Mouse (Mus musculus) megakaryocyte-erythroid progenitor cell, adult 5-6 weeks (primary cell): Measurements from ENCODE around the gene Jph3. TPM values are rescaled to one million over a fixed set of nuclear protein-coding genes. Genes with fewer than 3 reads are reported as not detected.

ENCODE experiments used
- ATAC-seq: replicated peaks from 2 replicates; pipeline ENCODE4 v1.8.0; 2016; ENCODE audit warnings: mild to moderate bottlenecking, inconsistent platforms; ENCODE audit not compliant: severe bottlenecking, poor library complexity, low FRiP score, low TSS enrichment
- total RNA-seq, 2 experiments: library from RNA; stranded (forward) in 1 of 2; stranded (reverse) in 1 of 2; fragments of 200-1000, 215-1000 nt in 1 of 2; fragments of >200 nt in 1 of 2; fragmentation: Nextera tagmentation in 1 of 2; gene quantifications; 2 replicates each; pipeline ENCODE4 v1.2.3; 2014 to 2017

Gene Jph3
- total RNA-seq (2014; fragmentation: Nextera tagmentation) (not detected in 2 replicates), total RNA-seq (2017) (0.04 and 0.14 TPM in 2 replicates)

- ATAC-seq: no peak
These were observed at the start of gene Jph3 for GRCm38 (mm10) chr8:121729323-121729722. Gene Jph3, plus strand, starts transcription at chr8:121729623.

GRCm38 (mm10) chr8:121680896-121681295 lies 48.5 kb upstream of the Jph3 start:
- no peak for ATAC-seq

GRCm38 (mm10) chr8:121681457-121681856 lies 48.0 kb upstream of the Jph3 start:
- no peak for ATAC-seq

- ATAC-seq: no peak
These were observed 46.2 kb upstream of the Jph3 start for GRCm38 (mm10) chr8:121683083-121683832.

- ATAC-seq: no peak
These were observed 44.0 kb upstream of the Jph3 start for GRCm38 (mm10) chr8:121685419-121685818.

GRCm38 (mm10) chr8:121687455-121688161 lies 41.8 kb upstream of the Jph3 start:
- ATAC-seq: no peak

GRCm38 (mm10) chr8:121688496-121688895 lies 40.9 kb upstream of the Jph3 start:
- no peak for ATAC-seq

- ATAC-seq: peak; percentile 66
These were observed 35.0 kb upstream of the Jph3 start for GRCm38 (mm10) chr8:121694453-121694852.

- ATAC-seq: no peak
These were observed 33.7 kb upstream of the Jph3 start for GRCm38 (mm10) chr8:121695585-121696184.

GRCm38 (mm10) chr8:121697735-121698614 lies 31.4 kb upstream of the Jph3 start:
- no peak for ATAC-seq

- ATAC-seq: no peak
These were observed 30.8 kb upstream of the Jph3 start for GRCm38 (mm10) chr8:121698615-121699101.

GRCm38 (mm10) chr8:121699936-121700335 lies 29.5 kb upstream of the Jph3 start:
- ATAC-seq: no peak

- ATAC-seq: no peak
These were observed 24.2 kb upstream of the Jph3 start for GRCm38 (mm10) chr8:121705174-121705573.

GRCm38 (mm10) chr8:121706956-121707355 lies 22.5 kb upstream of the Jph3 start:
- ATAC-seq: no peak

GRCm38 (mm10) chr8:121708406-121708805 lies 21.0 kb upstream of the Jph3 start:
- no peak for ATAC-seq

- ATAC-seq: no peak
These were observed 11.9 kb upstream of the Jph3 start for GRCm38 (mm10) chr8:121717502-121717901.

GRCm38 (mm10) chr8:121717982-121718425 lies 11.4 kb upstream of the Jph3 start:
- ATAC-seq: peak; percentile 76

- ATAC-seq: no peak
These were observed 10.5 kb upstream of the Jph3 start for GRCm38 (mm10) chr8:121718925-121719324.

GRCm38 (mm10) chr8:121721072-121721471 lies 8.4 kb upstream of the Jph3 start:
- ATAC-seq: no peak
